Mouse (Mus musculus): ENCODE measurements around the gene Sh3bp1. TPM values are rescaled to one million over a fixed set of nuclear protein-coding genes. Genes with fewer than 3 reads are reported as not detected.

Sh3bp1 gene
- polyA plus RNA-seq (2012; ENCODE audit: insufficient read depth, low replicate concordance): 1,441 and 3,817 TPM in 2 replicates

DNA sequence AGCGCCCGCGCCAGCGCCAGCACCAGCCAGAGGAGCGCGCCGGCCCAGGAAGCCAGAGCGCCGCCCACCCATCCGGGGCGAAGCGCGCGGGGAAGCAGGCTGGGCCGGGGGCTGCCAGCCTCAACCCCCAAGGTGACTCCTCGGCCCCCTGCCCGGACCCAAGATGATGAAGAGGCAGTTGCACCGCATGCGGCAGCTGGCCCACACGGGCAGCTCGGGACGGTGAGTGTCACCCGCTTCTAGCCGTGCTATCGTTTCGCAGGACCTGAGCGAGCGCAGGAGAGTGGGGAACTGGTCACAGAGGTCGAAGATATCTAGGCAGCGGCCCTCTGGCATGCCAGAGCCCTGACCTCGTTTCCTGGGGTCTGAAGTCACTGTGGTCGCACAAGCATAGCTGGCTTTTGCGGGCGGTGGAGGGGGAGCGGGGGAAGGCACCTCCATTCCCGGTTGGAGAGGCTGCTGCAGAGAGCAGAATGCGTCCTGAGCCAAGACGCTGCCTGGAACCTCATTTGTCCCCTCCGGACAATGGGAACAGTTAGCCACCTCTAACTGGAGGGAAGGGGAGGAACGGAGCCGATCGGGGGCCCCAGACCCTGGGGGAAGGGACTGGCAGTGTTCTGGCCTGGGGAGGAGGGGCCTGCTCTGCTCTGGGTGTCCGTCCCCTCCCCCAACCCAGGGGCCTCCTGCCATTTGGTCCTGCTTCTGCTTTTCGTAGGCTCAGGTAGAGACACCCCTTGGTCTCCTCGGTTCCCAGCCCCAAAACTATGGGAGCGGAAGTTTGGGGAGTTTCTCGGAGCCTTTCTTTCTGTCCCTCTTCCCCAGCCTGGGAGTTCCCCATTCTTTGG lies at the start of gene Sh3bp1:
Gene Sh3bp1 (plus strand): TSS at position 29 of the 845 bp plus-strand sequence.
- peak within 1 kb of the TSS; percentile 99 for H3K4me3 ChIP-seq (replicated peaks)
- H3K36me3 ChIP-seq (replicated peaks; ENCODE audit: low read length): peaks cover 68% of the 10 kb centered on the region
- no peaks in the 10 kb centered on the region for H3K9me3 ChIP-seq
- H3K27me3 ChIP-seq (replicated peaks): no peaks in the 10 kb centered on the region
- no peak for TF ChIP-seq GATA1 (IDR thresholded peaks at IDR 0.05; ENCODE audit: borderline replicate concordance, low read length)
- no peak for TF ChIP-seq FLI1 (IDR thresholded peaks at IDR 0.05; ENCODE audit: low read length)
- H3K4me1 ChIP-seq: peaks cover 88% of the 10 kb centered on the region

DNA sequence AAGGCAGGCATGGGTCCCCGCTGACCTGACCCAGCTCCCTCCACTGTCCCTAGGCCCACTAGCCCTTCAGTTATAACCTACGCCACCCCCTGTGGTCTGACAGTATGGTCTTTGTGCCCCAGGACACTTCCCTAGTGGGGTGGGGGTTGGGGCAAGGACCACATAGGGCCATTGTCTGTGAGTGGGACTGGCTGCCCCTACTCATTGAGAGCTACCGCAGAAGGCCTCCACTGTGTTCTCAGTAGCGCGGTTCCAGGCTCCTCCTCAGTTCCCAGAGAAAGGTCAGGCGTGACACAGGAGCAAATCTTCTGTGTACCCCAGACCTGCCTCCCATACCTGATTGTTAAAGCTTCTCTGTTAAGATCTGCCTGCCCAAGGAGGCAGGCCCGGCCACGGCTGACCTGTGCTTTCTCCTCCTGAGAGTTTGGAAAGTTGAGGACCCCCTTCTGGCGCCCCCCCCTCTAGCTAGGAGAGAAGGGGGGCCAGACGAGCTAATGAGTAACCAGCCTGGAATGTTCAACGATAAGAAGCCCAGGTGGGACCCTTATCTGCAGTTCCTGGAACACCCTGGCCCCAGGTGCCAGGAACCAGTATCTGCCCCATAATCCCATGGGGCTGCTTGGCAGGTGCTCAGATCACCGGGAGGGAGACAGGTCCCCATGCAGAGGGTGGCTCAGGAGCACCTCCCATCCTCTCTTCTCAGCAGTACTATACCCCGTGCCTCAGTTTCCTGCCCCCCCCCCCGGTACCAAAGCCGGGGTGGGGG lies 49.3 kb upstream of the Sh3bp1 start:
- peaks cover 49% of the 10 kb centered on the region for H3K4me1 ChIP-seq
- no peak for TF ChIP-seq FLI1 (IDR thresholded peaks at IDR 0.05; ENCODE audit: low read length)
- TF ChIP-seq GATA1 (IDR thresholded peaks at IDR 0.05; ENCODE audit: borderline replicate concordance, low read length): no peak
- H3K27me3 ChIP-seq (replicated peaks): peaks cover 70% of the 10 kb centered on the region
- no peak overlapping the region for H3K4me3 ChIP-seq (replicated peaks)
- H3K9me3 ChIP-seq: no peaks in the 10 kb centered on the region
- no peaks in the 10 kb centered on the region for H3K36me3 ChIP-seq (replicated peaks; ENCODE audit: low read length)

GRCm38 (mm10) chr15:78850944-78851343 lies 48.6 kb upstream of the Sh3bp1 start:
- Histone ChIP-seq H3K27me3 (replicated peaks) (peaks cover 63% of the 10 kb centered on the region), H3K36me3 (replicated peaks; ENCODE audit: low read length) (no peaks in the 10 kb centered on the region), H3K4me3 (replicated peaks) (no peak overlapping the region), H3K4me1 (peaks cover 49% of the 10 kb centered on the region), H3K9me3 (no peaks in the 10 kb centered on the region)
- TF ChIP-seq GATA1 (IDR thresholded peaks at IDR 0.05; ENCODE audit: borderline replicate concordance, low read length): no peak
- TF ChIP-seq FLI1 (IDR thresholded peaks at IDR 0.05; ENCODE audit: low read length): no peak

DNA sequence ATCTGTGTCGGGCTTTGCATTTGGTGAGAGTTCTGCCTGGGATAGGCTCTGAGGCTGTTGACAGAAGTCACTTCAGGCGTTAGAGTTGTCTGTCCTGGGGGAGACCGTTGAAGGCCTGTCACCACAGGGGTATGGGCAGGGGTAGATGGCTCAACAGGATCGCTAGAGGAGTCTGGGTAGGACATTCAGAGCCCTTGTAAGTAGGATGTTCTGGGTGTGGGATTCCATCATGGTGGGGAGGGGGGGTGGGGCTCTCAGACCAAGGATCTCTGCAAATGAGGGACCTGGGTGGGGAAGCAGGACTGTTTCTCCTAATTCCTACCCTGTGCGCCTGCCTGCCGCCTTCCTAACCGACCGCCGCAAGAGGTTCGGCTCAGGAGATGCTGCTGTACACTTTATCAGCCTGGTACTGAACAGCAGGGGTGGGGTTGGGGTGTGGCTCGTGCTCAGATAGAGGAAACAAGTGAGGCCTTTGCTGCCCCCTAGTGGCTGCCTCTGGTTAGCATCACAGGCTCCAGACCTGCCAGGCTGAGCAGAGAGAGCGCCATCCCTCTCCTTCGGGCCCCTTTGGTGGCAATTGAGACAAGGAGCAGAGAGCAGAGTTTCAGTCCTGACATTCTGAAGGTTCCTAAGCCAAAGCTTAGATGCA lies 47.9 kb upstream of the Sh3bp1 start:
- TF ChIP-seq FLI1 (IDR thresholded peaks at IDR 0.05; ENCODE audit: low read length): no peak
- no peak for TF ChIP-seq GATA1 (IDR thresholded peaks at IDR 0.05; ENCODE audit: borderline replicate concordance, low read length)
- H3K27me3 ChIP-seq (replicated peaks): peaks cover 63% of the 10 kb centered on the region
- no peaks in the 10 kb centered on the region for H3K9me3 ChIP-seq
- H3K4me3 ChIP-seq (replicated peaks): peak overlapping the region; percentile 53
- no peaks in the 10 kb centered on the region for H3K36me3 ChIP-seq (replicated peaks; ENCODE audit: low read length)
- peaks cover 52% of the 10 kb centered on the region for H3K4me1 ChIP-seq

DNA sequence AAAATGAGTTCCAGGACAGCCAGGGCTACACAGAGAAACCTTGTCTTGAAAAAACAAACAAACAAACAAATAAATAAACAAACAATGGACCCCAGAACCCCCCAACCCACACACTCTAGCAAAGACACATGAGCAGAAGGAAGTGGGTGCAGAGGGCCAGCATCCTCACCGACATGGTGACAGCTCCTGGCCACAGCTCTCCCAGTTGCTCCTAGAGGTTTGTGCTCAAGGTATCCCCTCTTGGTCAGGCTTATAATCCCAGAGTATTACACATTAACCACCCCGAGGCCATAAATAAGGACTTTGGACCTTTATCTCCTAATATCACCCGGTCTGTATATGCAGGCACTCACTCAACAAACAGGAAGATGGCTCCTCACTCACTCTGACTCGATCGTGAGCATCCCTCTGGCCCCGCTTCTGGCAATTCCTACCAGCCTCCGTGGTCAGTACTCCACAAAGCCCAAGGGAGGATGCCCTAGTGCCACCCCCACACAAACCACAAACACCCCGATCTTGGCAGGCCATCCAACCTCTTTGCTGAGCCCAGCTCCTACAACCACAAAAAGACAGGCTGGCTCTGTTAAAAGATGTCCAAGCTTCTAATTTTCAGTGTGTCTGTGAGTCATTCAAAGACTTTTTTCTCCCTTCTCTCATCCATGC lies 44.1 kb upstream of the Sh3bp1 start, which contains the start of gene Lgals2:
Gene Lgals2 (minus strand): TSS at position 227 of the 663 bp plus-strand sequence.
- Histone ChIP-seq H3K36me3 (replicated peaks; ENCODE audit: low read length) (no peaks in the 10 kb centered on the region), H3K4me1 (peaks cover 57% of the 10 kb centered on the region), H3K4me3 (replicated peaks) (peak within 1 kb of the TSS; percentile 38), H3K27me3 (replicated peaks) (peaks cover 44% of the 10 kb centered on the region), H3K9me3 (no peaks in the 10 kb centered on the region)
- TF ChIP-seq FLI1 (IDR thresholded peaks at IDR 0.05; ENCODE audit: low read length) (no peak), GATA1 (IDR thresholded peaks at IDR 0.05; ENCODE audit: borderline replicate concordance, low read length) (no peak)

DNA sequence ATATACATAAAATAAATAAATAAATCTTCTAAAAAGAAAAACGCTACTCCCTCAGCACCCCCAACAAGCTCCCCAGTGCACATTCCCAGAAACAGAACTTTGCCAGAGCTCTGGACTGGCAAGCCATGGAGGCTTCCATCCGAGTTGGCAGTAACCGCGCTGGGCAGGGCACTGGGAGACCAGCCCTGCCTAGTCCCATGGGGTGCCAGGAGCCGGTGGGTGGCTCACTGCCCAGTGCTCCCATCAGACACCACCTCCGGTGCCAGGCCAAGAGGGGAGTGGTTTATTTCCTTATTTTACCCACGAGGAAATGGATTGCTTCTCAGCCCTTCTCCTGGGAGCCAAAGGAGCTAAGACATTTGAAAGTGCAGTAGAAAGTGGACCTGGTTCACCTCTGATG lies 42.6 kb upstream of the Sh3bp1 start:
- H3K36me3 ChIP-seq (replicated peaks; ENCODE audit: low read length): no peaks in the 10 kb centered on the region
- no peaks in the 10 kb centered on the region for H3K9me3 ChIP-seq
- H3K4me1 ChIP-seq: peaks cover 50% of the 10 kb centered on the region
- peaks cover 43% of the 10 kb centered on the region for H3K27me3 ChIP-seq (replicated peaks)
- no peak for TF ChIP-seq GATA1 (IDR thresholded peaks at IDR 0.05; ENCODE audit: borderline replicate concordance, low read length)
- TF ChIP-seq FLI1 (IDR thresholded peaks at IDR 0.05; ENCODE audit: low read length): no peak
- no peak overlapping the region for H3K4me3 ChIP-seq (replicated peaks)

- Histone ChIP-seq H3K4me1 (peaks cover 58% of the 10 kb centered on the region), H3K4me3 (replicated peaks) (no peak overlapping the region), H3K9me3 (no peaks in the 10 kb centered on the region), H3K27me3 (replicated peaks) (peaks cover 47% of the 10 kb centered on the region), H3K36me3 (replicated peaks; ENCODE audit: low read length) (no peaks in the 10 kb centered on the region)
- TF ChIP-seq FLI1 (IDR thresholded peaks at IDR 0.05; ENCODE audit: low read length) (no peak), GATA1 (IDR thresholded peaks at IDR 0.05; ENCODE audit: borderline replicate concordance, low read length) (no peak)
These were observed 40.3 kb upstream of the Sh3bp1 start for GRCm38 (mm10) chr15:78859311-78859710.

GRCm38 (mm10) chr15:78859714-78860113 lies 39.9 kb upstream of the Sh3bp1 start:
- peaks cover 55% of the 10 kb centered on the region for H3K4me1 ChIP-seq
- no peak for TF ChIP-seq FLI1 (IDR thresholded peaks at IDR 0.05; ENCODE audit: low read length)
- no peak for TF ChIP-seq GATA1 (IDR thresholded peaks at IDR 0.05; ENCODE audit: borderline replicate concordance, low read length)

DNA sequence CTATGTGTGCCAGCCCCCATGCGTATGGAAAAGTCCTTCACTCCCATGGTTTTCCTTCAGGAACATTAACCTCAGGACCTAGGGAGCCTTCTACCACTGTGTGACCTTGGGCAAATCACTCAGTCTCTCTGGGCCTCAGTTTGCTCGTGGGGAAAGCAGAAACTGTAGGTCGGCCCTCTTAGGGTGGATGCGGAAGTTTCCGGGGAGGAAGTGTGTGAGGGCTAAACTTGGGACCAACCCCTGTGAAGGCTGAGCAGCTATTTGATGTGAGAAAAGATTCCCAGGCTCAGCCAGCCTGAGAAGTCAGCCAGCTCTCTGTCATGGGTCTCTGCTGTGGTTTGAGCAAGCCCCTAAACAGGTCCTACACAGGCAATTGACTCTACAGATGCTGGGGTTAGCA lies 37.3 kb upstream of the Sh3bp1 start:
- TF ChIP-seq GATA1 (IDR thresholded peaks at IDR 0.05; ENCODE audit: borderline replicate concordance, low read length) (no peak), FLI1 (IDR thresholded peaks at IDR 0.05; ENCODE audit: low read length) (no peak)
- Histone ChIP-seq H3K9me3 (no peaks in the 10 kb centered on the region), H3K4me3 (replicated peaks) (no peak overlapping the region), H3K36me3 (replicated peaks; ENCODE audit: low read length) (no peaks in the 10 kb centered on the region), H3K27me3 (replicated peaks) (peaks cover 58% of the 10 kb centered on the region), H3K4me1 (peaks cover 37% of the 10 kb centered on the region)

More at GRCm38 (mm10) chr15:78859714-78860113, 39.9 kb upstream of the Sh3bp1 start:
- H3K36me3 ChIP-seq (replicated peaks; ENCODE audit: low read length): no peaks in the 10 kb centered on the region
- no peak overlapping the region for H3K4me3 ChIP-seq (replicated peaks)
- H3K9me3 ChIP-seq: no peaks in the 10 kb centered on the region
- H3K27me3 ChIP-seq (replicated peaks): peaks cover 46% of the 10 kb centered on the region
